Mouse (Mus musculus): Measurements from ENCODE around the gene Dido1.
A peak's percentile ranks its signal among the peaks of the same experiment; 100 is the strongest.
"Not testable (repeated sequence)": the region's sequence is repeated elsewhere in the genome, so short reads cannot be mapped to it uniquely, and the experiment has no call there.

Gene Dido1

DNA sequence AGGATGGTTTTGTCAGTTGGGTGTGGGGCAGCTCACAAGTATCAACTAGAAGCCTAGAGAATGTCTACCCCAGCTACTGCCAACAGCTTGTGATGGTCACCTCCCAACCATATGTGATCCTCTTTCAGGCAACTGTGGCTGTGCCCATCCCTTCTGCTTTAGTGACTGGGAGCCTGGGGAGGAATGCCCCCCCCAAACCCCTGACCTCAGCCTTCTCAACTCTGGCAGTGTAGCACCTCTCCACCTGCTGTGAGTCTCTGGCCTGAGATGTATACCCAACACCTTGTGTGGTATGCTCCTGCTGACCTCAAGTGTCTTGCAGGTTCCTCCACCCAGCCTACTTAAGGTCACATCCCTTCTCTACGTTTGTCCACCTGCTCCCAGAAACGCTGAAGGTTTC is 14.1 kb upstream of the Dido1 start:
- no peak for DNase-seq

DNA sequence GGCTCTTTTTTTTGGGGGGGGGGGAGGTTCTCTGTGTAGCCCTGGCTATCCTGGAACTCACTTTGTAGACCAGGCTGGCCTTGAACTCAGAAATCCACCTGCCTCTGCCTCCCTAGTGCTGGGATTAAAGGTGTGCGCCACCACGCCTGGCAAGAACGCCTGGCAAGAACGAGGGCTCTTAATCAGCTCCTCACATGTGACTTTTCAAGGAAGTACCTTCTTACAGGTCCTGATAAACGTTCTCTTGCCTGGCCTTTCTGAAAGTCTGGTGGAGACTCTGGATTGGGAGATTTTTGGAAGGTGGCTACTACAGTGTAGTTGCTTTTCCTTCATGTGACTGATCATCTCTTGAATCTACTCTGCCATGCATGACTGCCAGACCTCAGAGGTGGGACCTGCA is 12.9 kb upstream of the Dido1 start:
- DNase-seq = not testable (repeated sequence)

DNA sequence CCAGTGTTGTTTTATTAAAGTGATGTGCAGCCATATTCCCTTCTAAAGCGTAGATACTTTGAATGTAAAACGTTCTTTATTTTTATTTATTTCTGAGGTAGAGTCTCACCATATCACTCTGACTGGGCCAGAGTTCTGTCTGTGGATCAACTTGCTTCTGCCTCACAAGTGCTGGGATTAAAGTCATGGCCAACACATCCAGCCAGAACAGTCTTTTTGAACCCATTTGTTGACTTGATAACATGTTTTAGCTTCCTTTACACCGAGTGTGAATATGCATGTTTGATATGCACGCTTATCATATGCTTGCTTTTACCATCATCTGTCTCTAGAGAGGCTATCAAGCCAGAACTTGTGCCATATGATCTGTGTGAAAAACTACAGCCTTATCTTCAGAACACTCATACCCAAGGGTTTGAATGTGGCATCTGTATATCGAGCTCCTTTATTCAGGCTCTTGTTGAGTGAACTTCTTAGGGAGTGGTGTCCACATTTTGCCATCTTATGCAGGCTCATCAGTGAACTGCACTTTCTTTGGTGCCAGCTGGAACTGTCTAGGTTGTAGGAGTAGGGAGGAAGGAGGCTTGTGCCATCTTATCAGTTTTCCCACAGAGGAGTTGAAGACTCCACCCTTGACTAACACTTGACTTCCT is 2.4 kb upstream of the Dido1 start:
- DNase-seq = no peak

DNA sequence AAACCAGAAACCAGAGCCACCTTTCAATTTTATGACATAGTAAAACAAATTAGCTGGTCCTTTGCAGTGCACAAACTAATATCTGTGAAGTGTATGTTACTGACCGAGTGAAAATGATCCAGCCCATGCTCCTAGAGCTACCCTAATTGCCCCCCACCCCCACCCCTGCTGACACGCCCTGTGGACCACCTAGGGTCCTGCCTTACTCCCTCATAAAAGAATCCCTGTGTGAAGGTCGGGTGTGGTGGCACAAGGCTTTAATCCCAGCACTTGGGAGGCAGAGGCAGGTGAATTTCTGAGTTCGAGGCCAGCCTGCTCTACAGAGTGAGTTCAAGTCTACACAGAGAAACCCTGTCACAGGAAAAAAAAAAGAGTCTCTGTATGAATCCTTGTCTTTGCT is 1.7 kb upstream of the Dido1 start:
- DNase-seq = no peak

DNA sequence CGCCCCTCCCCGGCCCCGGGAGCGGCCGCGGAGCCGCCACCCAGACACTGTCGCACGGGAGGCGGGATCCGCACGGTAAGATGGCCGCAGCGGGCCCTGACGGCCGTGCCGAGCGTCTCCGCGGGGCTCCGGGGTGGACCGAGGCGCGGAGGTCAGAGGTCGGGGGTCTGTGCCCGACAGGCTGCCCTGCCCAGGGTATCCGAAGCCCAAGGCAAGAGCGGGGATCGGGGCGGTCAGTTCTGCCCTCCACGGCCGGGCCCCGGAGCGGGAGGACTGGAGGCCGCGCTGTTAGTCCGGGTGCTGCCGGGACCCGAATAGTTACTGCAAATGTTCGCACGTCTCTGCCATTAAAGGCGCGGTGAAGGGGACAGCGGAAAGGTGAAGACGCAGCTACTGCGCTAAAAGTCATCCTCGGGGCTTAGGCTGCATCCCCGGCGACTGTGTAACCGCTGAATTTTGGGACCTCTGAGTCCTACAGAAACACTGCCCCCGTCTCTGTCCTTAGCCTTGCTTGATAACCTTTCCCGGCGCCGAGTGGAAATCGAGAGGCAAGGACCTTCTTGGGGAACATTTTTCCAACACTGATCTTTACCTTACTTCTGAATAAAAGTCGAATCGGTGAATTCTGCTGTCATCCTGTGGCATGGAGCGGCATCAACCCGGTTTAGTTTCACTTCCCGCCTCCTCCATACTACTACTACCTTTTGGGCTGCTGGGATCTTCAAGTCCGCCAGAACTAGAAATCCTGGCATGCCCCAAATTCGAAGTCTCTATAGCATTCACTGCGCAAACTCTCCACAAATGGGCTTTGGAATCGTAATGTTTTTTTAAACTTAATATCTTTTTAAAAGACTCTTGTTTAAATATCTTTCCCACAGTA is 717 bp upstream of the Dido1 start:
- DNase-seq = no peak

DNA sequence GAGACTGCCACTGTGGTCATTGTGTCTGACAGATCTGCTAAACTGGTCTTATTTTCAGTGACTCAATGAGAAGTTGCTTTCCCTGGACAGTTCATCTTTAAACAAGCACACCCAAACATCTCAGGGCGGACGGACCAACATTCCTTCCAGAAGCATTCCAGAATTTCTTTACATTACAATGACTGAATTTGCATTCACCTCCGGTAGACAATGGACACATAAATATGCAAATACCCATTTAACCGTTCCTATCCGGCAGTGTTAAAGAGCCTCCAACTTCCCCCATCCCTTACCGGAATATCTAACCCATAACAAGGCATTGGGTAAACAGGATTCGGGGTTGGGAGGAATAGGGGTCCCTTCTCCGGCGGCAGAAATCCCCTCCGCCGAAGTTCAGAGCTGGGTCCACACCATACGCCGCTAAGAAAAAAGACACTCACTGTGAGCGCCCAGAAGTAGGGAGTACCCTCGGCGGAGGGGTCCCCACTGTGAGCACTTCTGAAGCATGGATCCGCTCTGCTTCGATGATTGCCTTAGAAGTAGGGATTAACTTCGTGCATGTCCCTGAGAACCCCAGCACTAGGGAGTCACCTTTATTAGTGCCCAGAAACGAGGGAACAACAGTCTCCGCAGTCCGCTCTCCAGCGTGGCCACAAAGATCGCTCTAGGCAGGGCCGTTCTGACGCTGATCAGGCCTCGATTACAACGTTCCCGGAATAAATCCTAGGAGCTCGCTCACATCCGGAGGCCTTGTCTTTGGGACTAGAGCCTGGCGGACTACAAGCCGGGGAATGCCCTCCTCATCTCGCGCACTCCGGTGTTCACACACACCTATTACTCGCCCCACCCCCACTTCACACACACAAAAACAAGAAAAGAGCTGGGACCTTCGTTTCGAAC is 526 bp downstream of the Dido1 start:
- peak; percentile 37 for DNase-seq

DNA sequence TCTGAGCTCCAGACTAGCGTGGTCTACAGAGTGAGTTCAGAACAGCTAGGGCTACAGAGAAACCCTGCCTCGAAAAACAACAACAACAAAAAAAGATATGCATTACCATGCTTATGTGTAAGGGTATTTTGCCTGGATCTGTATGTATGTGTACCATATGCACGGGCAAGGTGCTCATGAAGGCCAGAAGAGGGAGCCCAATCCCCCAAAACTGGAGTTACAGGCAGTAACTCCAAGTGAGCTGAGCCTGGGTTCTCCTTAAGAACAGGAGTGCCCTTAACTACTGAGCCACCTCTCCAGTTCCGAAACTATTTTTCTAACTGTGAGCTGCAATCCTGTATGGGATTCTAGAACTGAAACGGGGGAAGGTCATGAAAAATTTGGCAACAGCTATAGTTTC is 3.8 kb downstream of the Dido1 start:
- no peak for DNase-seq

DNA sequence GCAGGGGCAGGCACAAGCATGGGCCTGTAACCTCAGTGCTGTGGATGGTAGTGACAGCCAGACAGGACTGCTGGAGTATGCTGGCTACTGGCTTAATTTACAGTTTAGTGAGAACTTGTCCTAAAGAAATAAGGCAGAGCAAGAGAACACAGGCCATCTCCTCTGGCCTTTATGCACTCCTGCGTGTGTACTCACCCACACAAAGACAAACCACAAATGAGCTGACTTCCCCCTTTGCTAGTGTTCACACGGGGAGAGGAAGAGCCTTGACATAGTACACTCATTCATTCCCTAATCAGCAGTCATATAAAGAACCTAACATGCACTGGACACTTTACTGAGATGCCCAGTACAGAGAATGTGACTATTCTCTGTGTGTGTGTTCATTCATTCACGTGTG is 4.7 kb downstream of the Dido1 start:
- no peak for DNase-seq

DNA sequence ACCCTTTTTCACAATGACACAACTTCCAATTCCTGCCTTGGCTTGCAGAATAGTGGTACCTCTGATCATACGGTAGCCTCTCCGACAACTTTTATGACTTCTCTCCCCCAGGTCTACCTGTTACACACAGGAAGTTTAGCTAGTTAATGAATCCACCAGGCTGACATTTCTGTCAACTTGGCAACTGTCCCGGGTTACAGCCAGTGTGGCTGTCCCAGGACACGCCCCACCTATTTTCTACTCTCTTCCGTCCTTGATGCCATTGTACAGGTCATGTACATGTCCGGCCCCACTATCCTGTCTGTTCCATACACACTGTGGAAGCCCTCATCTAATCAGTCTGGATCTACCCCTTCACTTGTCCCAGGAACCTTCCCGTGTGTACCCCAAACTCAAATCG is 5.2 kb downstream of the Dido1 start:
- DNase-seq = no peak

DNA sequence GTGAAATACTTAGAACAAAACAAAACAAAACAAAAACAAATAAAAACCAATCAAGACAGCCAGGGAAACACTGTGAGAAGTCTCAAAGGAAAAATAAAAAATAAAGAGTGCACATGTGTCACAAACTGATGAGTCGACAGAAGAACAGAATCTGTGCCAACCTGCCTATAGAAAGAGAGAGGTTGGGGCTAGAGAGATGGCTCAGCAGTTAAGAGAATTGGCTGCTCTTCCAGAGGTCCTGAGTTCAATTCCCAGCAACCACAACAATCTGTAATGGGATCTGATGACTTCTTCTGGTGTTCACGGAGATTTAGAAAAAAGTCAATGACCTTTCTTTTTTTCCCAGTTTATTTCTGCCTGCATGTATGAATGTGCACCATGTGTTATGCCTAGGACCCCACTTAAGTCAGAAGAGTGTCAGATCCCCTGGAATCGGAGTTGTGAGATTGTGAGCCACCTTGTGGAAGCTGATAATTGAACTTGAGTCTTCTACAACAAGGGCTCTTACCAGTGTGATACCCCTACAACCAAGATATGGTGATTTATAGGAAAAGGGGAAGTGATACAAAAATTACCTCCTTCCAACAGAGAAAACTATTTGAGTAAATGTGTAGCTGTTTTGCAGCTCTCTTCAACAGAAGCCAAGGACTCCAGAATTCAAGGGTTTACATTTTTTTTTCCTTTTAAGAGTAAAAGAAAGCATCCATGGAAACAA is 6.0 kb downstream of the Dido1 start:
- no peak for DNase-seq

DNA sequence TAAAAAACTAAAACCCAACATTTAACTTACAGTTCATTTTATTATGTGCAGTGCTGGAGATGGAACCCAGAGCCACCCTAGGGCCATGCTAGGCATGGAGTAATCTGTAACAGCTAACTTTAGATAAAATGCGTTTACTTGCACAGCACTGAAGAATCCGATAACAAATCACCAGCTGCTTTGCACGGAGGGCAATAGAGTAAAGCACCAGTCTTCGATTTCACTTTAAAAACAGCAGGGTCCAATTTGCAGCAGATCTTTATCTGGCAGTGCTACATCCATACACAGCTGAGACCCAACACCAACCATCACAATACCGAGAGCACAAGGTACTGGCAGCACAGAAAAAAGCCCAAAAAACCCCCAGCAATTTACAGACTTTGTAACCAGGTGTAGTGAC is 6.6 kb downstream of the Dido1 start:
- DNase-seq = no peak

DNA sequence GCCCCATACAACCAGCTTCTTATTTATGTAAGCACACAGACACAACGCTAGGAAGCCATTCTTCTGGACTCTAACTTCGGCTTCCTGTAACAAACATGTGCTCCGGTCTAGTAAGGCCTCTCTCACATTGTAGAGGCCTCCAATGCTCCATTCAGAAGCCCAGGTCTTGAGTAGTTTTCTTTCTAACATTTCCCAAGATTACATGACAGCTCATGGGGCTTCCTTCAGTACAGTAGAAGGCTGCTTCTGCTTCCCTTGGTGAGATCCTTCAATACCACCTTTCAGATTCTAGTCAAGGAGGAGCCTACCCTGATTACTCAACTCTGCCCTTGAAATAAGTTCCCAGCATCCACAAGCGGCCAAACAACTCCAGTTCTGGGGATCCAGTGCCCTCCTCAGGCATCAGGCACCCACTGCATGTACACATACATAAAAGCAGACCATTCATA is 7.1 kb downstream of the Dido1 start:
- no peak for DNase-seq

DNA sequence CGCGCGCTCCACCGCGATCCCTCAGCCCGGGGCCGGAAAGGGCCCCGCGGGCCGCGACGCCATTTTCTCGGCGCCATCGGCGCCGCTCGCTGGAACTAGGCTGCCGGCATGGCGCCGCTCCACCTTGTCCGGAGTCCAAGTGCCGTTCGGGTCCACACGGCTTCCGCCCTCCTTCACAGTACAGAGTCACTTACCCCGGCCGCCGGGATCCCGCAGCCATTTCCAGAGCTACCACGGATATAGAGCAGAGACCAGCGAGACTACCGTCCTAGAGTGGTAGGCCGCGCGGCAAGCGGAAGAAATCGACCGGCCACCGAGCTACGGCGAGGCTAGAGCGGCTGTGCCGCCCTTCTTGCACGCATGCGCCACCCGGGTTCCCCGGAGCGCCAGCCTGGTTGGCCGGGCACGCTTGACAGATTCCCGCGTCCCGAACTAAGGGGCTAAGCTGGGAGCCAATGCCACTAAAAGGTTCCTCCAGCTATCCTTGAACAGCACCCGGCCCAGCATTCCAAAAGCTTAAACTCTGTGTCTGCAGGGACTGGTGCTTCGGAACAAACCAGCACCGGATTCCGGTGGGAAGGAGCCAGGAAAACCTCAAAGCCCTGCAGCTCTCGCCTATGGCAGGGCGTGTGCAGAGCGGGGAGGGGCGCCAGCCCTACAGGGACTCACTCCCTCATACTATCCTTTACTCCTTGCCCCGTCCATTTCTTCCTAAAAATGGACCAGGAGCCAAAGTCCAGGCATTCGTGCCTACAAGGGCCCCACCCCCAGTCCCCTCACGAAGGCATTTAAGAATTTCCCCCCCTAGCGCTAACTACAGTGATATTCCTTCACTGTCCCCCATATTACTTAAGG is 7.8 kb downstream of the Dido1 start:
- peak; percentile 94 for DNase-seq

DNA sequence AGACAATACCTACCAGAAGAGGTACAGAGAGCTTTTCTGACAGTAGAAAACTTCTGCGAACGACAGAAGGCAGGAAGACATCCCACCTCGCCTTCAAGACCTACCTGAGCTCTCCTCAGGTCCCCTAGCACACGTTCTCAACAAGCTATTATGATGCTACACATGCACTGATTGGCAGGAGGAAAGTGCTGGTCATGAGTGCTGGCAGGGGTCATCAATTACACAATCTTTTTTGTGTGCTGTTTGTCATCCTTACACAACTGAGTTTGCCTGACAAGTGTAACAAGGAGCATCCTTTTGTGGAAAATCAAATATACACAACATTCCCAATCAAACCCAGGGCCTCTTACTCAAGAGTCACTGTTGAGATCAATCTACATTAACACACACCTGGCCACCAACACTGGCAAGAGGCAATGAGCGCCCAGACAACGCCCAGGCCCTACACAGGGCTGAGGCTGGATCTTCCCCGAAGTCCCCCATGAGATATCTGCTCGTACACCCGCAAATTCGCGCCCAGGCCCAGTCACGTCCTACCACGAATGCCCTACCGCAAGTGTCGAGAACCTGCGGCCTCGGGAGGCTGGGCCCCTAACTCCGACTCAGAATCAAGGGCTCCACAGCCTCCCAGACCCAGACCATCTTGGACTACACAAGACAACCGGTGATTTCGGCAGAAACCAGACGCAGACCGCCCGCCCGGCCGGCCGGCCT is 8.6 kb downstream of the Dido1 start:
- DNase-seq = no peak

DNA sequence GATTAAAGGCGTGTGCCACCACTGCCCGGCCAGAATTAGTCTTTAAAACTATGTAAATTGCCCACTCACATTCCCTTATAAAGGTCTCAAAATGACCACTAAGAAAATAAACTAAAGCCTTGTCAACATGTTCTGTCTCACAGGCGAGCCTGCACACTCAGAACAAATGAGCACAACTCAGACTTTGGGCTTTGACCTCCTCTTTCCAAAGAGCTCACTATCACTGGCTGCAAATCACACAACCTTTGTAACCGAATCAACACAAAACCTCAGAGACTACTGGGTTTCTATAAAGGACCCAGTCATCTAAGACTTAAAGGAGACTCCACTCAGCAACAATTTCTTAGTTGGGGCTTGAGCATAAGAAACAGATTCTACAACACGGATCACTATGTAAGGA is 9.3 kb downstream of the Dido1 start:
- no peak for DNase-seq

DNA sequence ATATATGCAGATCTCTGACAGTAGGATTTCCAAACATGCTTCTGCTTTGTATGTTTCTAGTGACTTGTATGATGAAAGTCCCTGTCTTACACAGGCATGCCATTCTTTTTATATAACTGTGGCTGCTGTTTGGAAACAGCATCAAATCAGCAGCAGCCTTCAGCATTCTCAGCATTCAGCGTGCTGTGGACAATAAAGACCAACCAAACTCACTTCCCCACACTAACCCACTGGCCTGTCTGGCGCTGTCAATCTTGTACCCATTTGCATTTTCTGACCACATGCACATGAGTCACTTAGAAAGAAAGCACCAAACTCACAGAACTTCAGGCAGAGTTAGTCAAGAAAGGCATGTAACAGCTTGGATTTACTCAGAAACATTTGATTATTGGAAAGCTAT is 14.6 kb downstream of the Dido1 start:
- no peak for DNase-seq

DNA sequence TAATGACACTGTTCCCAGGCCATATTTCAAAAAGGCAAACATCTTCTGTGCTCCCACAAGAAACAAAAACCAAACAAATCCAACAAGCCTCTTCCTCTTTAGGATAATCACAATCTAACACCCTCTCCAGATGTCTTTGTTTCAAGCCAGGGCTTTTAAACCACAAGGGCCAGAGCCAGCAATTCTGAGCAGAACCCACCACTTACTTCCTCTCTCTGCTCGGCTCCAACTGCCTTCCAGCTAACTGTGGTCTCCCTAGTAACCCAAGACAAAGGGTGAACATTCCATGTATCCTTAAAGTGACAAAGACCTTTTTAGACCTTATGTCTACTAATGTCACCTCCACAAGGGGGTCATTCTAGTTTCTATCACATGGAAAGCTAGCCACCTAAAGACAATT is 17.2 kb downstream of the Dido1 start:
- DNase-seq = no peak

DNA sequence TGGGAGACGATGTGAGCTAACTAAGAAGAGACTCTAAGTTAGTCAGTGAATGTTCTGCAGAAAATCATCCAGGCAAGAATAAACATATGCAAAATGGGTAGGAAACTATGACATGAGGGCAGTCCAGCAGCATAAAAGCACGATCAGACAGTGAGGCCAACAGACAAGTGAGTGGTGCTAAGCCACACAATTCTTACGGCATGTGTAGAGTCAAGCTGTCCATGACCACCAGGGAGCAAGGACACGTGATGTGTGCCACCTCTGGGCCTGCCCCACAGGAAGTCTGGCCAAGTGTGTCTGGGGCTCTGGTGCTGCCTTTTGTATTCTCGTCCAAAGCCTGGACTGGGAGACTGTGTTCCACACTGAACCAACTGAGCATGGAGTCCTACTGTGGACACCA is 20.0 kb downstream of the Dido1 start:
- no peak for DNase-seq

DNA sequence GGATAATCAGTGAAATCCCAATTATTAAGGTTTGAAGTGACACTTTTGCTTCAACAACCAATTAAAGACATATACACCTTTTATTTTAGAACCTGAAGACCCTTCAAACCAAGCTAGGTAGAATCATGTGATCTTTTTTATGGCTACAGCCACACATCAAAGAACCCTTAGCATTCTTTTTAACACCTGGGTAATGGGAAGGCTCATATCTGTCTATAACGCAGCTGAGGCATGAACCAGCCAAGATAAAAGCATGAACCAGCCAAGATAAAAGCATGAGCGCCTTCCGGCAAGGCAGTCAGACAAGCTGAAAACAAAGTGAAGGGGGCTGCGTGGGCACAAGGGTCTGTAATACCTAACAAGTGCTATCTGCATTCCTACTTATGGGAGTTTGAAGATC is 25.8 kb downstream of the Dido1 start:
- DNase-seq = no peak

DNA sequence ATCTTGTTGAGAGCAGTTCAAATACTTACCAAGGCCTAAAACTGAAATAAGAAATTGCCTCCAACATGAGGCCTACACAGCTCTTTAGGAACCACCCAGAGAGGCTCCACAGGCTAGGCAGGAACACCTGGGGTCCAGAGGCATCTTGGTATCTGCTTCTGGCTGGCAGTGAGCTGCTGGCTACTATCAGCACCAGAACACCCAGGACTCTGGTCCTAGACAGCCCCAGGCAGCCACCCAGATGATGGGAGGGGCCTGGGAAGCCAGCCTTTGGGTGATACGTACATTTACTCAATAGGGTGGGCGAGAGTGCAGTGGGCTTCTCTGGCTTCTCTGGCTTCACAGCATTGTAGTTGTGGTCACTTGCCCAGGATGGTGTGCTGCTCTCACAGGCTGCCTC is 26.3 kb downstream of the Dido1 start:
- no peak for DNase-seq

DNA sequence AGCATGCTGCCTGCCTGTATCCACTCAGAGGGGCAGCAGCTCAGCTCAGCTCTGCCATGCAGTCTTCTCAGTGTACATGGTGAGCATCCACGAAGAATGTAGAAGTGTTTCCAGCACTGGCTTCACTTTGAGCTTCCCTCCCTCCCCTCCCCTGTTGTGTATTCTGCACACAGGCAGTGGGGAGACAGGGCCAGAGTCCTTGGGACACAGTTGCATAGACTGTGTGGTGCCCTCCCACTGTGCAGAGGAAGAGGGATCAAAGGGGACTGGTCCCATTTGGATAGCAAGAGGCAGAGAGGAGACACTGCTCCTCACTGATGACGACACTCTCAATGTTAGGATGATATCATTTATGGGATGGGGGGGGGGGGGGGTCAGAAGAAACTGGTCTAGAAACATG is 28.6 kb downstream of the Dido1 start:
- DNase-seq = no peak
